Mouse (Mus musculus): ENCODE measurements around the gene Btg1.

- TF ChIP-seq CTCF (IDR thresholded peaks at IDR 0.05; ENCODE audit: borderline replicate concordance, extremely low read depth, insufficient read depth, insufficient read length) (no peak), POLR2A (IDR thresholded peaks at IDR 0.05; ENCODE audit: borderline replicate concordance, extremely low read depth, insufficient read depth, insufficient read length, poor library complexity, severe bottlenecking) (no peak)
These were observed 42.0 kb upstream of the Btg1 start for GRCm38 (mm10) chr10:96574786-96575185.

All from brain, embryonic 14.5 days (tissue).